8 mouse cellular contexts compared by ENCODE assay signal in the genomic region with DNA sequence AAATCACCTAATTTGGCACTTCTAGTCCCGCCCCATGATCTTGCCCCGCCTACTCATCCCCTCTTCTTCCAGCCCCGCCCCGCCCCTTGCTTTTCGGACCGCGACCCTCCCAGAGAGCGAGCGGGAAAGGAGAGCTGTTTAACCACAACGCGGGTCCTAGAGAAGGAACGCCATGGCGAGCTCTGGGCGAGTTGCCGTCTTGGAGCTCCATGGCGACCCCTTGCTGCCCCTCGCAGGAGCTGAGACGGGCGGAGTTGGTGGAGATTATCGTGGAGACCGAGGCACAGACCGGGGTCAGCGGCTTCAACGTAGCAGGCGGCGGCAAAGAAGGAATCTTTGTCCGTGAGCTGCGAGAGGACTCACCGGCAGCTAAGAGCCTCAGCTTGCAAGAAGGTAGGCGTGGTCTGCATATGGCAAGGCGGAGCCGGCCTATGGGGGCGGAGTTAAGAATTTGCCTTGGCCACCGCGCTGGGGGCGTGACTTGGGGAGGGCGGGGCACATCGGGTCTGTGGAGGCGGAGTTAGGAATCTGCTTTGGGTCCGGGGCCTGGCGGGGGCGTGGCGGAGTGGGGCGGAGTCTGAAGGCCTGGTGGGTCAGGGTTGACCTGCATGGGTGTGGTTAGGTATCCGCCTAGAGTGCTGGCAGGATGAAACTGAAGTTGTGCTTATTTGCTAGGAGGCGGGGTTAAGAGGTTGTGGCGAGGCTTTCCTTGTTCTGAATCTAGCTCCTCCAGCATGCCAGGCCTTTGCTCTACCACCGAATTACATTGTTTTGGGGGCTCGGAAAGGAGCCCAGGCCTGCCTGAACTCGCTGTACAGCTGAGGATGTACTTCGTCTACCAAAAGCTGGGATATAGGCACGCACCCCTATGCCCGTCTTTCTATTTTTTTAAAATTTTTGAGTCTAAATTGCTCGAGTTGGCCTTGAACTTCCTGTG. TPM values are rescaled to one million over a fixed set of nuclear protein-coding genes. Genes with fewer than 3 reads are reported as not detected.
A peak's percentile ranks its signal among the peaks of the same experiment; 100 is the strongest.
DNase-seq lines count a peak whose midpoint lies in the region; ATAC-seq and TF ChIP-seq lines count a peak whose summit lies in the region.

No protein-coding gene starts in this region.

- H3K4me2 ChIP-seq in hindbrain, postnatal 0 days (ENCODE audit: low read depth, low read length) = peak overlapping the region; percentile 53

- peak overlapping the region; percentile 47 for H3K9ac ChIP-seq in hindbrain, postnatal 0 days (replicated peaks; ENCODE audit: low read length)

- peak; percentile 99 for DNase-seq in ZHBTc4 (ENCODE audit: low read depth, low spot score)
- DNase-seq in gastrocnemius, adult 2 months = peak; percentile 98
- peak; percentile 97 for DNase-seq in hindbrain, postnatal 0 days (ENCODE audit: low spot score)
- peak; percentile 87 to 88 for DNase-seq in left cerebral cortex, adult 2 months (ENCODE audit: extremely low spot score in 1 of 2, low spot score in 2 of 2)
- peak; percentile 89 to 91 for DNase-seq in right cerebral cortex, adult 2 months (ENCODE audit: low spot score in 2 of 2)
- peak; percentile 100 for DNase-seq in urinary bladder, postnatal 14 days (ENCODE audit: low spot score)

- H3K4me3 ChIP-seq in gastrocnemius, adult 2 months = peak overlapping the region; percentile 87
- H3K4me3 ChIP-seq in hindbrain, postnatal 0 days (ENCODE audit: low read length) = peak overlapping the region; percentile 44
- H3K4me3 ChIP-seq in left cerebral cortex, adult 2 months = peak overlapping the region; percentile 48

- H3K4me1 ChIP-seq in hindbrain, postnatal 0 days (ENCODE audit: insufficient read depth, low read length) = 0 out of 2 replicates have a peak, but pooled peaks cover 5% of the 10 kb centered on the region

- no peaks in the 10 kb centered on the region for H3K9me3 ChIP-seq in hindbrain, postnatal 0 days (ENCODE audit: low read length)

- H3K36me3 ChIP-seq in hindbrain, postnatal 0 days (ENCODE audit: insufficient read depth, low read length) = no peaks in the 10 kb centered on the region

- peak; percentile 21 for TF ChIP-seq CTCF in gastrocnemius, adult 2 months (IDR thresholded peaks at IDR 0.05)
- peak; percentile 64 for TF ChIP-seq CTCF in hindbrain, postnatal 0 days (IDR thresholded peaks at IDR 0.05; ENCODE audit: low read depth)
- peak; percentile 12 for TF ChIP-seq CTCF in left cerebral cortex, adult 2 months (IDR thresholded peaks at IDR 0.05)

- WGBS in hindbrain, postnatal 0 days = under 1% methylated on average over 54 of the region's 54 CpGs

- H3K27ac ChIP-seq in gastrocnemius, adult 2 months = peak overlapping the region; percentile 97
- H3K27ac ChIP-seq in hindbrain, postnatal 0 days = peak overlapping the region; percentile 94
- peak overlapping the region; percentile 80 for H3K27ac ChIP-seq in left cerebral cortex, adult 2 months

- H3K27me3 ChIP-seq in hindbrain, postnatal 0 days (ENCODE audit: insufficient read depth, low read length) = no peaks in the 10 kb centered on the region

- intact Hi-C loops in gastrocnemius, adult 2 months (cut with DNase I) = loop anchor here (2.0 kb wide), 2 partner anchors 17 to 19 kb away; no protein-coding TSS in a partner anchor
- intact Hi-C loops in left cerebral cortex, adult 2 months (cut with DNase I) = loop anchor here (2.0 to 5.0 kb wide), 2 partner anchors 15 to 61 kb away; a partner anchor contains a TSS

- peak; percentile 86 for ATAC-seq in common myeloid progenitor, adult 5-6 weeks (replicated peaks; ENCODE audit: low read depth, poor library complexity, severe bottlenecking)
- ATAC-seq in hindbrain, postnatal 0 days = peak; percentile 95
- ATAC-seq in megakaryocyte, adult 5-6 weeks (ENCODE audit: poor library complexity, severe bottlenecking) = peak; percentile 94

RNA-seq across cellular contexts. Expression of a gene that starts 8.9 kb away (rescaled TPM):
- 1.2 and 1.8 TPM in 2 replicates for total RNA-seq in common myeloid progenitor, adult 5-6 weeks (2017)
- total RNA-seq in gastrocnemius, adult 2 months (2021) = 1 to 10 TPM; 3.1 to 4.1 TPM
- 1.8 and 2.1 TPM in 2 replicates for total RNA-seq in hindbrain, postnatal 0 days (2014; rRNA removed)
- polyA plus RNA-seq in hindbrain, postnatal 0 days (2015; fragmentation: Nextera tagmentation; extraction: Ambion mirVana) = 2.1 and 2.5 TPM in 2 replicates
- total RNA-seq in left cerebral cortex, adult 2 months (2021) = under 1 TPM; 0.47 to 0.50 TPM
- total RNA-seq in megakaryocyte, adult 5-6 weeks (2015) = 0.05 and 0.16 TPM in 2 replicates
- total RNA-seq in megakaryocyte, adult 5-6 weeks (2017) = 0.22 TPM in 1 of 2 replicates, not detected in the other

RNA-seq across cellular contexts. Expression of a gene that starts 15.1 kb away (rescaled TPM):
- 1.1 TPM in 1 of 2 replicates, not detected in the other for total RNA-seq in common myeloid progenitor, adult 5-6 weeks (2017)
- total RNA-seq in gastrocnemius, adult 2 months (2021) = under 1 TPM in 1 of 2 experiments, not detected in 1; 0.13 TPM
- 0.73 and 1.8 TPM in 2 replicates for total RNA-seq in hindbrain, postnatal 0 days (2014; rRNA removed)
- 1.6 and 1.9 TPM in 2 replicates for polyA plus RNA-seq in hindbrain, postnatal 0 days (2015; fragmentation: Nextera tagmentation; extraction: Ambion mirVana)
- total RNA-seq in left cerebral cortex, adult 2 months (2021) = under 1 TPM in 1 of 2 experiments, not detected in 1; 0.16 TPM
- total RNA-seq in megakaryocyte, adult 5-6 weeks (2015) = not detected in 2 replicates
- not detected in 2 replicates for total RNA-seq in megakaryocyte, adult 5-6 weeks (2017)

RNA-seq across cellular contexts. Expression of a gene that starts 21.3 kb away (rescaled TPM):
- 11.5 and 14.0 TPM in 2 replicates for total RNA-seq in common myeloid progenitor, adult 5-6 weeks (2017)
- total RNA-seq in gastrocnemius, adult 2 months (2021) = 1 to 10 TPM; 5.5 to 9.1 TPM
- total RNA-seq in hindbrain, postnatal 0 days (2014; rRNA removed) = 7.2 and 9.4 TPM in 2 replicates
- polyA plus RNA-seq in hindbrain, postnatal 0 days (2015; fragmentation: Nextera tagmentation; extraction: Ambion mirVana) = 7.7 and 8.8 TPM in 2 replicates
- 10 to 100 TPM; 18.8 to 21.7 TPM for total RNA-seq in left cerebral cortex, adult 2 months (2021)
- 17.4 and 18.9 TPM in 2 replicates for total RNA-seq in megakaryocyte, adult 5-6 weeks (2015)
- total RNA-seq in megakaryocyte, adult 5-6 weeks (2017) = 11.2 and 19.7 TPM in 2 replicates

RNA-seq across cellular contexts. Expression of a gene that starts 34.4 kb away (rescaled TPM):
- 9.6 and 13.1 TPM in 2 replicates for total RNA-seq in common myeloid progenitor, adult 5-6 weeks (2017)
- total RNA-seq in gastrocnemius, adult 2 months (2021) = 1 to 10 TPM; 3.3 to 7.1 TPM
- total RNA-seq in hindbrain, postnatal 0 days (2014; rRNA removed) = 5.0 and 6.3 TPM in 2 replicates
- polyA plus RNA-seq in hindbrain, postnatal 0 days (2015; fragmentation: Nextera tagmentation; extraction: Ambion mirVana) = 7.9 and 8.4 TPM in 2 replicates
- total RNA-seq in left cerebral cortex, adult 2 months (2021) = 1 to 10 TPM; 3.3 TPM
- total RNA-seq in megakaryocyte, adult 5-6 weeks (2015) = 5.8 and 7.8 TPM in 2 replicates
- 11.1 and 11.6 TPM in 2 replicates for total RNA-seq in megakaryocyte, adult 5-6 weeks (2017)

RNA-seq across cellular contexts. Expression of a gene that starts 45.0 kb away (rescaled TPM):
- 5.5 and 6.0 TPM in 2 replicates for total RNA-seq in common myeloid progenitor, adult 5-6 weeks (2017)
- total RNA-seq in gastrocnemius, adult 2 months (2021) = 10 to 100 TPM; 14.5 to 17.2 TPM
- 307 and 308 TPM in 2 replicates for total RNA-seq in hindbrain, postnatal 0 days (2014; rRNA removed)
- polyA plus RNA-seq in hindbrain, postnatal 0 days (2015; fragmentation: Nextera tagmentation; extraction: Ambion mirVana) = 268 and 287 TPM in 2 replicates
- total RNA-seq in left cerebral cortex, adult 2 months (2021) = 100 to 1,000 TPM; 746 to 788 TPM
- total RNA-seq in megakaryocyte, adult 5-6 weeks (2015) = 7.7 and 19.6 TPM in 2 replicates
- total RNA-seq in megakaryocyte, adult 5-6 weeks (2017) = 6.6 and 8.0 TPM in 2 replicates

Comparison
In these comparisons a context has a peak if more than half of its experiments do, and no peak if none do; other contexts are left out.
1. Peak in every context shown above with its lines: DNase-seq, ATAC-seq, H3K4me3 ChIP-seq and H3K27ac ChIP-seq.
2. CTCF ChIP-seq: peak in every context shown above with its lines; median percentile 64 in hindbrain, postnatal 0 days; 21 in gastrocnemius, adult 2 months; 12 in left cerebral cortex, adult 2 months.